Mouse (Mus musculus): ENCODE results near the gene Hpn. TPM values are rescaled to one million over a fixed set of nuclear protein-coding genes. Genes with fewer than 3 reads are reported as not detected.

Gene Hpn
- polyA plus RNA-seq, 1 experiment from 2014 or later = 17.4 TPM

- H3K4me2 ChIP-seq (ENCODE audit: low read depth, low read length) = no peak overlapping the region
- no peak overlapping the region for H3K4me3 ChIP-seq (ENCODE audit: low read length)
- no peak overlapping the region for H3K9ac ChIP-seq (ENCODE audit: low read length)
- no peaks in the 10 kb centered on the region for H3K36me3 ChIP-seq (ENCODE audit: control insufficient read depth, insufficient read depth, low read length)
- H3K4me1 ChIP-seq (replicated peaks; ENCODE audit: control insufficient read depth, insufficient read depth, low read length) = peaks cover 15% of the 10 kb centered on the region
- no peaks in the 10 kb centered on the region for H3K9me3 ChIP-seq (ENCODE audit: control insufficient read depth, low read length)
- WGBS = 69% methylated on average over 7 of the region's 7 CpGs
- no peak overlapping the region for H3K27ac ChIP-seq (ENCODE audit: low read length)
- ATAC-seq (ENCODE audit: low read depth) = no peak
- no peaks in the 10 kb centered on the region for H3K27me3 ChIP-seq (ENCODE audit: control insufficient read depth, insufficient read depth, low read depth, low read length)
Measured at GRCm38 (mm10) chr7:31118486-31118885, 3.4 kb upstream of the Hpn start.

GRCm38 (mm10) chr7:31117465-31117864 is 2.4 kb upstream of the Hpn start:
- Histone ChIP-seq H3K9me3 (ENCODE audit: control insufficient read depth, low read length) (no peaks in the 10 kb centered on the region), H3K27me3 (ENCODE audit: control insufficient read depth, insufficient read depth, low read depth, low read length) (no peaks in the 10 kb centered on the region), H3K36me3 (ENCODE audit: control insufficient read depth, insufficient read depth, low read length) (no peaks in the 10 kb centered on the region), H3K27ac (ENCODE audit: low read length) (no peak overlapping the region), H3K4me3 (ENCODE audit: low read length) (no peak overlapping the region), H3K4me1 (replicated peaks; ENCODE audit: control insufficient read depth, insufficient read depth, low read length) (peaks cover 15% of the 10 kb centered on the region), H3K4me2 (ENCODE audit: low read depth, low read length) (no peak overlapping the region), H3K9ac (ENCODE audit: low read length) (no peak overlapping the region)
- WGBS = 81% methylated on average over 11 of the region's 11 CpGs
- ATAC-seq (ENCODE audit: low read depth) = no peak

- WGBS = 49% methylated on average over 12 of the region's 16 CpGs
- no peak for ATAC-seq (ENCODE audit: low read depth)
- no peak overlapping the region for H3K27ac ChIP-seq (ENCODE audit: low read length)
Measured at GRCm38 (mm10) chr7:31116721-31117145, 1.6 kb upstream of the Hpn start.

GRCm38 (mm10) chr7:31115587-31116043 is 525 bp upstream of the Hpn start:
- ATAC-seq (ENCODE audit: low read depth) = peak; percentile 77
- WGBS = 14% methylated on average over 17 of the region's 17 CpGs
- H3K27ac ChIP-seq (ENCODE audit: low read length) = peak overlapping the region; percentile 65
- H3K4me1 ChIP-seq (replicated peaks; ENCODE audit: control insufficient read depth, insufficient read depth, low read length) = peaks cover 15% of the 10 kb centered on the region
- no peaks in the 10 kb centered on the region for H3K9me3 ChIP-seq (ENCODE audit: control insufficient read depth, low read length)
- no peak overlapping the region for H3K4me3 ChIP-seq (ENCODE audit: low read length)
- H3K27me3 ChIP-seq (ENCODE audit: control insufficient read depth, insufficient read depth, low read depth, low read length) = no peaks in the 10 kb centered on the region
- H3K4me2 ChIP-seq (ENCODE audit: low read depth, low read length) = peak overlapping the region; percentile 53
- peak overlapping the region; percentile 61 for H3K9ac ChIP-seq (ENCODE audit: low read length)
- H3K36me3 ChIP-seq (ENCODE audit: control insufficient read depth, insufficient read depth, low read length) = no peaks in the 10 kb centered on the region

More at GRCm38 (mm10) chr7:31116721-31117145, 1.6 kb upstream of the Hpn start:
- peaks cover 15% of the 10 kb centered on the region for H3K4me1 ChIP-seq (replicated peaks; ENCODE audit: control insufficient read depth, insufficient read depth, low read length)
- no peaks in the 10 kb centered on the region for H3K9me3 ChIP-seq (ENCODE audit: control insufficient read depth, low read length)
- no peak overlapping the region for H3K9ac ChIP-seq (ENCODE audit: low read length)
- no peak overlapping the region for H3K4me2 ChIP-seq (ENCODE audit: low read depth, low read length)
- no peaks in the 10 kb centered on the region for H3K36me3 ChIP-seq (ENCODE audit: control insufficient read depth, insufficient read depth, low read length)
- no peak overlapping the region for H3K4me3 ChIP-seq (ENCODE audit: low read length)
- H3K27me3 ChIP-seq (ENCODE audit: control insufficient read depth, insufficient read depth, low read depth, low read length) = no peaks in the 10 kb centered on the region

GRCm38 (mm10) chr7:31114646-31115045 is 444 bp downstream of the Hpn start:
- H3K4me3 ChIP-seq (ENCODE audit: low read length) = peak overlapping the region; percentile 37
- H3K4me2 ChIP-seq (ENCODE audit: low read depth, low read length) = peak overlapping the region; percentile 53
- no peaks in the 10 kb centered on the region for H3K9me3 ChIP-seq (ENCODE audit: control insufficient read depth, low read length)
- peaks cover 15% of the 10 kb centered on the region for H3K4me1 ChIP-seq (replicated peaks; ENCODE audit: control insufficient read depth, insufficient read depth, low read length)
- WGBS = 51% methylated on average over 10 of the region's 10 CpGs
- no peaks in the 10 kb centered on the region for H3K27me3 ChIP-seq (ENCODE audit: control insufficient read depth, insufficient read depth, low read depth, low read length)
- peak; percentile 15; the same call in 1 of the 2 replicates for ATAC-seq (ENCODE audit: low read depth)
- H3K27ac ChIP-seq (ENCODE audit: low read length) = peak overlapping the region; percentile 65; the same call in 1 of the 2 replicates
- H3K36me3 ChIP-seq (ENCODE audit: control insufficient read depth, insufficient read depth, low read length) = no peaks in the 10 kb centered on the region
- H3K9ac ChIP-seq (ENCODE audit: low read length) = peak overlapping the region; percentile 61

GRCm38 (mm10) chr7:31113800-31114199 is 1.3 kb downstream of the Hpn start:
- Histone ChIP-seq H3K4me1 (replicated peaks; ENCODE audit: control insufficient read depth, insufficient read depth, low read length) (peaks cover 22% of the 10 kb centered on the region), H3K27ac (ENCODE audit: low read length) (no peak overlapping the region), H3K4me3 (ENCODE audit: low read length) (no peak overlapping the region), H3K9me3 (ENCODE audit: control insufficient read depth, low read length) (no peaks in the 10 kb centered on the region), H3K36me3 (ENCODE audit: control insufficient read depth, insufficient read depth, low read length) (no peaks in the 10 kb centered on the region), H3K27me3 (ENCODE audit: control insufficient read depth, insufficient read depth, low read depth, low read length) (no peaks in the 10 kb centered on the region), H3K9ac (ENCODE audit: low read length) (no peak overlapping the region), H3K4me2 (ENCODE audit: low read depth, low read length) (no peak overlapping the region)
- no peak for ATAC-seq (ENCODE audit: low read depth)
- 80% methylated on average over 6 of the region's 6 CpGs for WGBS

GRCm38 (mm10) chr7:31112036-31112435 is 3.1 kb downstream of the Hpn start:
- Histone ChIP-seq H3K27ac (ENCODE audit: low read length) (no peak overlapping the region), H3K4me2 (ENCODE audit: low read depth, low read length) (no peak overlapping the region), H3K9me3 (ENCODE audit: control insufficient read depth, low read length) (no peaks in the 10 kb centered on the region), H3K27me3 (ENCODE audit: control insufficient read depth, insufficient read depth, low read depth, low read length) (no peaks in the 10 kb centered on the region), H3K36me3 (ENCODE audit: control insufficient read depth, insufficient read depth, low read length) (no peaks in the 10 kb centered on the region), H3K9ac (ENCODE audit: low read length) (no peak overlapping the region), H3K4me3 (ENCODE audit: low read length) (no peak overlapping the region), H3K4me1 (replicated peaks; ENCODE audit: control insufficient read depth, insufficient read depth, low read length) (peaks cover 25% of the 10 kb centered on the region)
- WGBS = 39% methylated on average over 4 of the region's 4 CpGs
- ATAC-seq (ENCODE audit: low read depth) = no peak

GRCm38 (mm10) chr7:31110861-31111385 is 4.2 kb downstream of the Hpn start:
- WGBS = 68% methylated on average over 15 of the region's 15 CpGs
- ATAC-seq (ENCODE audit: low read depth) = no peak

GRCm38 (mm10) chr7:31109796-31110195 is 5.3 kb downstream of the Hpn start:
- H3K9ac ChIP-seq (ENCODE audit: low read length) = no peak overlapping the region
- no peaks in the 10 kb centered on the region for H3K27me3 ChIP-seq (ENCODE audit: control insufficient read depth, insufficient read depth, low read depth, low read length)
- H3K36me3 ChIP-seq (ENCODE audit: control insufficient read depth, insufficient read depth, low read length) = no peaks in the 10 kb centered on the region
- H3K4me2 ChIP-seq (ENCODE audit: low read depth, low read length) = no peak overlapping the region
- H3K4me1 ChIP-seq (replicated peaks; ENCODE audit: control insufficient read depth, insufficient read depth, low read length) = peaks cover 13% of the 10 kb centered on the region
- ATAC-seq (ENCODE audit: low read depth) = no peak
- H3K4me3 ChIP-seq (ENCODE audit: low read length) = no peak overlapping the region
- no peak overlapping the region for H3K27ac ChIP-seq (ENCODE audit: low read length)
- 80% methylated on average over 5 of the region's 5 CpGs for WGBS
- H3K9me3 ChIP-seq (ENCODE audit: control insufficient read depth, low read length) = no peaks in the 10 kb centered on the region

More at GRCm38 (mm10) chr7:31110861-31111385, 4.2 kb downstream of the Hpn start:
- Histone ChIP-seq H3K4me2 (ENCODE audit: low read depth, low read length) (no peak overlapping the region), H3K36me3 (ENCODE audit: control insufficient read depth, insufficient read depth, low read length) (no peaks in the 10 kb centered on the region), H3K9me3 (ENCODE audit: control insufficient read depth, low read length) (no peaks in the 10 kb centered on the region), H3K4me3 (ENCODE audit: low read length) (no peak overlapping the region), H3K9ac (ENCODE audit: low read length) (no peak overlapping the region), H3K27ac (ENCODE audit: low read length) (no peak overlapping the region), H3K4me1 (replicated peaks; ENCODE audit: control insufficient read depth, insufficient read depth, low read length) (peaks cover 24% of the 10 kb centered on the region), H3K27me3 (ENCODE audit: control insufficient read depth, insufficient read depth, low read depth, low read length) (no peaks in the 10 kb centered on the region)
